Mouse (Mus musculus) bone marrow, adult 2 months (tissue): Measurements from ENCODE around the gene Phf12.

Experiments
- CTCF ChIP-seq: fragments of 200-500 bp; IDR thresholded peaks from 2 replicates; pipeline ENCODE4 v1.5.1; 2011; ENCODE audit warnings: low read length, control low read depth; ENCODE audit not compliant: control insufficient read depth, insufficient read depth
- POLR2A ChIP-seq: fragments of 200-500 bp; IDR thresholded peaks from 2 replicates; pipeline ENCODE4 v1.6.1; 2011; ENCODE audit warnings: low read depth, mild to moderate bottlenecking, control low read depth, low read length, borderline replicate concordance; ENCODE audit not compliant: control insufficient read depth

- TF ChIP-seq CTCF (no peak), POLR2A (no peak)
Measured at GRCm38 (mm10) chr11:78044758-78045251, 62.3 kb downstream of the Phf12 start.
